Mouse (Mus musculus) small intestine, adult 2 months (tissue): ENCODE measurements around the gene 9930022D16Rik.

Source experiments
- CTCF ChIP-seq: fragments of 200-500 bp; IDR thresholded peaks from 2 replicates; pipeline ENCODE4 v1.5.1; 2012; ENCODE audit warnings: low read depth, mild to moderate bottlenecking, control low read depth, inconsistent platforms, low read length, moderate library complexity, mixed read lengths; ENCODE audit not compliant: insufficient replicate concordance, insufficient read length; ENCODE audit errors: extremely low read depth
- POLR2A ChIP-seq: fragments of 200-500 bp; IDR thresholded peaks from 2 replicates; pipeline ENCODE4 v1.6.1; 2012; ENCODE audit warnings: low read depth, mild to moderate bottlenecking, control low read depth, inconsistent platforms, low read length, moderate library complexity

DNA sequence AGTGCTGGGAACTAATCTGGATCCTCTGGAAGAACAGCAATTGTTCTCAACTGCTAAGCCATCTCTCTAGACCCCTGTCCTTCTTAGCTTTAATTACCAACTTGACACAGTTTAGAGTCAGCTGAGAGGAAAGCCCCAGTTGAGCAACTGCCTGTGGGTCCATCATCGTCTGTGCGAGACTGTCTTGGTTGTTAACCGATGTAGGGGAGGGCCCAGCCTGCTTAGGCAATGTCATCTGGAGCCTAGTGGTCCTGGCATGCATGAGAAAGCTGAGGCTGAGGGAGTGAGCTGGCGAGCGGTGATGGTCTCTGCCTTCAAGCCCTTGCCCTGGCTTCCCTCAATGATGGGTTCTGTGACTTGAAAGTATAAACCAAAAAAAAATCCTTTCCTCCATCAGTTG lies 1.1 kb downstream of the 9930022D16Rik start:
- TF ChIP-seq CTCF (no peak), POLR2A (no peak)
